Mouse (Mus musculus) ES-Bruce4 (cell line): ENCODE results near the gene Usp48. TPM values are rescaled to one million over a fixed set of nuclear protein-coding genes. Genes with fewer than 3 reads are reported as not detected.

Source experiments
- H3K27ac ChIP-seq: 2 replicates; pipeline ENCODE4 v1.5.1; 2012; ENCODE audit warnings: low read length, inconsistent platforms; ENCODE audit not compliant: insufficient read depth
- H3K27me3 ChIP-seq: 2 replicates; pipeline ENCODE4 v1.6.1; 2012; ENCODE audit warnings: mild to moderate bottlenecking, low read length, inconsistent platforms; ENCODE audit not compliant: control insufficient read depth, poor library complexity, insufficient read depth, severe bottlenecking
- H3K36me3 ChIP-seq: 2 replicates; pipeline ENCODE4 v1.6.1; 2012; ENCODE audit warnings: inconsistent platforms, mild to moderate bottlenecking, low read length, moderate library complexity; ENCODE audit not compliant: control insufficient read depth, poor library complexity, insufficient read depth, severe bottlenecking
- H3K4me1 ChIP-seq: one replicate; pipeline ENCODE4 v1.8.1; 2011; ENCODE audit warnings: low read length; ENCODE audit not compliant: control insufficient read depth, insufficient read depth
- H3K4me3 ChIP-seq: 2 replicates; pipeline ENCODE4 v1.5.1; 2011; ENCODE audit warnings: low read depth, mild to moderate bottlenecking, low read length
- H3K9ac ChIP-seq: 2 replicates; pipeline ENCODE4 v1.6.1; 2012; ENCODE audit warnings: low read depth, mild to moderate bottlenecking, inconsistent platforms; ENCODE audit not compliant: poor library complexity, severe bottlenecking
- H3K9me3 ChIP-seq: replicated peaks from 2 replicates; pipeline ENCODE4 v1.6.1; 2012; ENCODE audit warnings: mild to moderate bottlenecking, low read length, inconsistent platforms; ENCODE audit not compliant: control insufficient read depth, poor library complexity, insufficient read depth, severe bottlenecking
- CTCF ChIP-seq: IDR thresholded peaks from one replicate; pipeline ENCODE4 v1.8.1; 2011; ENCODE audit warnings: low read depth, low read length
- EP300 ChIP-seq: IDR thresholded peaks from 2 replicates; pipeline ENCODE4 v1.6.1; 2011; ENCODE audit warnings: low read depth, low read length; ENCODE audit not compliant: insufficient read depth
- POLR2A ChIP-seq: IDR thresholded peaks from one replicate; pipeline ENCODE4 v1.8.1; 2011; ENCODE audit warnings: low read length; ENCODE audit not compliant: insufficient read depth
- polyA plus RNA-seq: library from polyadenylated mRNA; stranded (reverse); fragments of >200 nt; gene quantifications from 2 replicates; pipeline ENCODE4 v1.2.4, GENCODE M21; 2011; ENCODE audit warnings: low read depth; ENCODE audit not compliant: missing spikeins, insufficient read depth, insufficient read length

The Usp48 gene
- polyA plus RNA-seq, 1 experiment, result 401 TPM

GRCm38 (mm10) chr4:137650912-137651311, 57.4 kb downstream of the Usp48 start:
- Histone ChIP-seq H3K9me3 (no peaks in the 10 kb centered on the region), H3K27me3 (no peaks in the 10 kb centered on the region), H3K4me1 (no peaks in the 10 kb centered on the region), H3K27ac (no peak overlapping the region), H3K9ac (no peak overlapping the region), H3K36me3 (peaks cover 89% of the 10 kb centered on the region), H3K4me3 (no peak overlapping the region)
- TF ChIP-seq POLR2A, result no peak
- TF ChIP-seq CTCF, result no peak
- TF ChIP-seq EP300, result no peak

- TF ChIP-seq POLR2A, result no peak
- TF ChIP-seq EP300, result no peak
- TF ChIP-seq CTCF, result no peak
Measured at GRCm38 (mm10) chr4:137652835-137653346, 59.3 kb downstream of the Usp48 start.

GRCm38 (mm10) chr4:137655241-137656031, 61.9 kb downstream of the Usp48 start:
- H3K4me3 ChIP-seq, result no peak overlapping the region
- no peaks in the 10 kb centered on the region for H3K27me3 ChIP-seq
- no peak overlapping the region for H3K9ac ChIP-seq
- peaks cover 64% of the 10 kb centered on the region for H3K36me3 ChIP-seq
- H3K27ac ChIP-seq, result no peak overlapping the region
- no peaks in the 10 kb centered on the region for H3K9me3 ChIP-seq
- H3K4me1 ChIP-seq, result peaks cover 2% of the 10 kb centered on the region
- TF ChIP-seq CTCF, result no peak
- no peak for TF ChIP-seq POLR2A
- no peak for TF ChIP-seq EP300

More at GRCm38 (mm10) chr4:137652835-137653346, 59.3 kb downstream of the Usp48 start:
- Histone ChIP-seq H3K9ac (no peak overlapping the region), H3K36me3 (peaks cover 87% of the 10 kb centered on the region), H3K9me3 (no peaks in the 10 kb centered on the region), H3K4me3 (no peak overlapping the region), H3K27me3 (no peaks in the 10 kb centered on the region), H3K27ac (no peak overlapping the region), H3K4me1 (no peaks in the 10 kb centered on the region)

- H3K27ac ChIP-seq, result no peak overlapping the region
- H3K4me1 ChIP-seq, result peaks cover 2% of the 10 kb centered on the region
- peaks cover 42% of the 10 kb centered on the region for H3K36me3 ChIP-seq
- no peak overlapping the region for H3K9ac ChIP-seq
- no peak for TF ChIP-seq EP300
- TF ChIP-seq CTCF, result no peak
- TF ChIP-seq POLR2A, result no peak
- H3K4me3 ChIP-seq, result no peak overlapping the region
- no peaks in the 10 kb centered on the region for H3K9me3 ChIP-seq
- H3K27me3 ChIP-seq, result no peaks in the 10 kb centered on the region
Measured at GRCm38 (mm10) chr4:137657674-137658073, 64.1 kb downstream of the Usp48 start.

- no peak overlapping the region for H3K4me3 ChIP-seq
- H3K36me3 ChIP-seq, result peaks cover 30% of the 10 kb centered on the region
- H3K4me1 ChIP-seq, result peaks cover 2% of the 10 kb centered on the region
- no peak overlapping the region for H3K9ac ChIP-seq
- H3K9me3 ChIP-seq, result no peaks in the 10 kb centered on the region
- peak overlapping the region; percentile 57 for H3K27ac ChIP-seq
- H3K27me3 ChIP-seq, result no peaks in the 10 kb centered on the region
- TF ChIP-seq CTCF (no peak), EP300 (0 out of 2 replicates have a peak, but pooled peaks have one; percentile 22)
Measured at GRCm38 (mm10) chr4:137659541-137659940, 66.0 kb downstream of the Usp48 start.
